Mouse (Mus musculus) midbrain, embryonic 11.5 days (tissue): ENCODE data around the gene Tapbp. TPM values are rescaled to one million over a fixed set of nuclear protein-coding genes. Genes with fewer than 3 reads are reported as not detected.

Experiments used
- ATAC-seq: fragments of 200-750 bp; cut with Nextera tagmentation; 2 replicates; pipeline ENCODE4 v1.8.0; 2017; ENCODE audit warnings: moderate TSS enrichment, moderate library complexity; ENCODE audit not compliant: low FRiP score
- DNase-seq: peaks from one replicate; pipeline ENCODE4 v3.0.0; 2015; ENCODE audit warnings: low spot score; ENCODE audit errors: missing footprints
- H3K27ac ChIP-seq: fragments of 300-500 bp; sonication (generic); 2 replicates; pipeline ENCODE4 v1.5.1; 2014; ENCODE audit warnings: low read depth, low read length
- H3K27me3 ChIP-seq: fragments of 300-500 bp; sonication (generic); 2 replicates; pipeline ENCODE4 v1.6.1; 2014; ENCODE audit warnings: mild to moderate bottlenecking, low read length, moderate library complexity, mixed read lengths; ENCODE audit not compliant: control insufficient read depth, insufficient read depth
- H3K36me3 ChIP-seq: fragments of 300-500 bp; sonication (generic); 2 replicates; pipeline ENCODE4 v1.6.1; 2014; ENCODE audit warnings: mild to moderate bottlenecking, low read length, moderate library complexity, mixed read lengths; ENCODE audit not compliant: control insufficient read depth, insufficient read depth
- H3K4me1 ChIP-seq: fragments of 300-500 bp; sonication (generic); 2 replicates; pipeline ENCODE4 v1.6.1; 2014; ENCODE audit warnings: low read length; ENCODE audit not compliant: control insufficient read depth, insufficient read depth
- H3K4me2 ChIP-seq: fragments of 300-500 bp; sonication (generic); 2 replicates; pipeline ENCODE4 v1.6.1; 2014; ENCODE audit warnings: mild to moderate bottlenecking, moderate library complexity
- H3K4me3 ChIP-seq: fragments of 300-500 bp; sonication (generic); 2 replicates; pipeline ENCODE4 v1.5.1; 2014; ENCODE audit warnings: low read depth, low read length
- H3K9ac ChIP-seq: fragments of 300-500 bp; sonication (generic); 2 replicates; pipeline ENCODE4 v1.6.1; 2014; ENCODE audit warnings: low read length
- H3K9me3 ChIP-seq: fragments of 300-500 bp; sonication (generic); 2 replicates; pipeline ENCODE4 v1.6.1; 2016; ENCODE audit warnings: low read length; ENCODE audit not compliant: control insufficient read depth
- WGBS: fragments of 180-500 bp; shearing (Covaris S2); extraction: QIAGEN DNeasy Blood & Tissue Kit; methylation state at CpG from one replicate; pipeline ENCODE4 v1.1.7; 2014; 5-methylcytosine and 5-hydroxymethylcytosine counted together
- polyA plus RNA-seq: library from polyadenylated mRNA; unstranded; fragments of >200 nt; fragmentation: Nextera tagmentation; extraction: Ambion mirVana; gene quantifications from 2 replicates; pipeline ENCODE4 v1.2.1, GENCODE M21; 2014

The Tapbp gene
- polyA plus RNA-seq, 1 experiment from 2014 or later: 14.8 TPM

GRCm38 (mm10) chr17:33910346-33911051 lies 5.2 kb upstream of the Tapbp start:
- 63% methylated on average over 11 of the region's 11 CpGs for WGBS
- no peak for ATAC-seq
- H3K27me3 ChIP-seq: no peaks in the 10 kb centered on the region
- H3K27ac ChIP-seq: no peak overlapping the region
- no peak for DNase-seq
- H3K4me2 ChIP-seq: peak overlapping the region; percentile 99
- H3K9me3 ChIP-seq: no peaks in the 10 kb centered on the region
- H3K9ac ChIP-seq: peak overlapping the region; percentile 88
- peaks cover 20% of the 10 kb centered on the region for H3K4me1 ChIP-seq
- peaks cover 18% of the 10 kb centered on the region for H3K36me3 ChIP-seq
- peak overlapping the region; percentile 83 for H3K4me3 ChIP-seq

GRCm38 (mm10) chr17:33911052-33911812 lies 4.5 kb upstream of the Tapbp start:
- Histone ChIP-seq H3K4me3 (no peak overlapping the region), H3K9me3 (no peaks in the 10 kb centered on the region), H3K4me2 (no peak overlapping the region), H3K4me1 (peaks cover 20% of the 10 kb centered on the region), H3K27me3 (no peaks in the 10 kb centered on the region), H3K9ac (no peak overlapping the region), H3K27ac (no peak overlapping the region), H3K36me3 (peaks cover 18% of the 10 kb centered on the region)
- DNase-seq: no peak
- WGBS: 94% methylated on average over 31 of the region's 31 CpGs
- no peak for ATAC-seq

- DNase-seq (no peak), ATAC-seq (no peak)
- Histone ChIP-seq H3K27ac (no peak overlapping the region), H3K27me3 (no peaks in the 10 kb centered on the region), H3K9me3 (no peaks in the 10 kb centered on the region), H3K4me2 (no peak overlapping the region), H3K4me3 (no peak overlapping the region), H3K4me1 (peaks cover 27% of the 10 kb centered on the region), H3K36me3 (peaks cover 18% of the 10 kb centered on the region), H3K9ac (no peak overlapping the region)
- 92% methylated on average over 28 of the region's 28 CpGs for WGBS
These were observed 3.8 kb upstream of the Tapbp start for GRCm38 (mm10) chr17:33911813-33912414.

GRCm38 (mm10) chr17:33913264-33913663 lies 2.4 kb upstream of the Tapbp start:
- no peak for DNase-seq
- peaks cover 24% of the 10 kb centered on the region for H3K36me3 ChIP-seq
- H3K27ac ChIP-seq: no peak overlapping the region
- H3K9me3 ChIP-seq: no peaks in the 10 kb centered on the region
- no peak overlapping the region for H3K9ac ChIP-seq
- peaks cover 28% of the 10 kb centered on the region for H3K4me1 ChIP-seq
- H3K4me3 ChIP-seq: no peak overlapping the region
- no peaks in the 10 kb centered on the region for H3K27me3 ChIP-seq
- WGBS: 92% methylated on average over 10 of the region's 10 CpGs
- ATAC-seq: no peak
- no peak overlapping the region for H3K4me2 ChIP-seq

GRCm38 (mm10) chr17:33913905-33914304 lies 1.8 kb upstream of the Tapbp start:
- Histone ChIP-seq H3K27ac (no peak overlapping the region), H3K4me3 (no peak overlapping the region), H3K9me3 (no peaks in the 10 kb centered on the region), H3K4me1 (peaks cover 24% of the 10 kb centered on the region), H3K36me3 (peaks cover 24% of the 10 kb centered on the region), H3K4me2 (no peak overlapping the region), H3K9ac (no peak overlapping the region), H3K27me3 (no peaks in the 10 kb centered on the region)
- 94% methylated on average over 8 of the region's 8 CpGs for WGBS
- DNase-seq (no peak), ATAC-seq (no peak)

- H3K4me1 ChIP-seq: peaks cover 33% of the 10 kb centered on the region
- H3K9ac ChIP-seq: no peak overlapping the region
- no peak overlapping the region for H3K27ac ChIP-seq
- no peaks in the 10 kb centered on the region for H3K9me3 ChIP-seq
- H3K4me3 ChIP-seq: peak overlapping the region; percentile 65; the same call in 1 of the 2 replicates
- DNase-seq (no peak), ATAC-seq (no peak)
- peak overlapping the region; percentile 64 for H3K4me2 ChIP-seq
- 67% methylated on average over 13 of the region's 13 CpGs for WGBS
- H3K27me3 ChIP-seq: no peaks in the 10 kb centered on the region; the same call in 1 of the 2 replicates
- peaks cover 24% of the 10 kb centered on the region for H3K36me3 ChIP-seq
These were observed 719 bp upstream of the Tapbp start for GRCm38 (mm10) chr17:33914969-33915391.

GRCm38 (mm10) chr17:33916294-33916693 lies 595 bp downstream of the Tapbp start:
- H3K27ac ChIP-seq: peak overlapping the region; percentile 71
- peaks cover 35% of the 10 kb centered on the region for H3K4me1 ChIP-seq
- peak overlapping the region; percentile 65 for H3K4me3 ChIP-seq
- peak overlapping the region; percentile 64 for H3K4me2 ChIP-seq
- no peaks in the 10 kb centered on the region; the same call in 1 of the 2 replicates for H3K27me3 ChIP-seq
- peaks cover 24% of the 10 kb centered on the region for H3K36me3 ChIP-seq
- DNase-seq (peak; percentile 95), ATAC-seq (peak; percentile 39)
- 3% methylated on average over 12 of the region's 20 CpGs for WGBS
- no peaks in the 10 kb centered on the region for H3K9me3 ChIP-seq
- peak overlapping the region; percentile 65 for H3K9ac ChIP-seq

- Histone ChIP-seq H3K36me3 (peaks cover 24% of the 10 kb centered on the region), H3K9ac (peak overlapping the region; percentile 65), H3K4me2 (peak overlapping the region; percentile 64), H3K9me3 (no peaks in the 10 kb centered on the region), H3K27ac (no peak overlapping the region), H3K4me1 (peaks cover 35% of the 10 kb centered on the region), H3K4me3 (peak overlapping the region; percentile 65), H3K27me3 (no peaks in the 10 kb centered on the region; the same call in 1 of the 2 replicates)
- ATAC-seq (no peak), DNase-seq (no peak)
- WGBS: 73% methylated on average over 31 of the region's 31 CpGs
These were observed 1.4 kb downstream of the Tapbp start for GRCm38 (mm10) chr17:33916847-33917655.
